Mouse (Mus musculus): ENCODE measurements around the gene Tmem129. TPM values are rescaled to one million over a fixed set of nuclear protein-coding genes. Genes with fewer than 3 reads are reported as not detected.
A peak's percentile ranks its signal among the peaks of the same experiment; 100 is the strongest.

The Tmem129 gene
- polyA plus RNA-seq (2021): 40.5 TPM

DNA sequence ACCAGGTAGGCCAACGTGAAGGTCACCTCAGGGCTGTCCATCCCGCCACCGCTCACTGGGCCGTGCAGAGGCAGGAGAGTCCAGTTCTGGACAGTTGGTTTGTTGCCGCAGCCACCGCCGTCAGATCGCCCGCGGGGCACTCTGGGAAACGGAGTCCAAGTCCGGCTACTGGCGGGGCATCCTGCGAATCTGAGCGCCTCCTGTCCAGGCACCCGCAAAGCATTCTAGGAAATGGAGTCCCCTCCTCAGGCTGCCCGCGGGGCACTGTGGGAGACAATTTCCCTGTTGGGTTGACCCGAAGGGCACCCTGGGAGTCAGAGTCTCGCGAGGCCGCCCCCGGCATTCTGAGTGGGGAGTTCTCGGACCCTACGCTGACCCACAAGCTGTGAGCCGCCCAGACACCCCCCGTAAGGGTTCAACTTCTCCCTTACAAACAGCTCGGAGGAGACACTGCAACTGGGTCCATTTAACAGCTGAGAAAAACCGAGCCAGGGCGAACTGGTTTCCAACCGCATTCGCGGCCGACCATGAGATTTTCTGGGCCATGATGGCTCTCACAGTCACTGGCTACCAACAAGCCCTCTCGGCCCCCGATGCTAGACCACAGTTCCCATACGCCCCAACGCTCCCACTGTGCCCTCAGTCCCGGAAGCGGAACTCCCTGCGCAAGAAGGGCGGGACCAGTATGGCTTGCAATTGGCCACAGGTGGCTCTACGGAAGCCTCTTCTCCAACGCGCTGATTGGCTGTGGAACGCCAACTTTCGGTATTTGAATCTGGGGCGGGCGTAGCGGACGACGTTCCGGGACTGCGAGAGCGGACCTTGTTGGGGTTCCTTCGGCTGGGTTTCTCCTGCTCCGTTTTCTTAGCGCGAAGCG is at the start of gene Tmem129, which contains the start of gene Tacc3:
Gene Tmem129, minus strand, starts transcription at position 630 of the 877 bp plus-strand sequence.
Gene Tacc3, plus strand, starts transcription at position 342 of the 877 bp plus-strand sequence.
- DNase-seq (ENCODE audit: low read depth, low spot score) (peak; percentile 98), ATAC-seq (peak; percentile 93)
- H3K27me3 ChIP-seq: no peaks in the 10 kb centered on the region
- no peak for TF ChIP-seq CTCF (IDR thresholded peaks at IDR 0.05)
- ChIA-PET CTCF (no interaction called here), POLR2A (no interaction called here)
- in situ Hi-C loops (cut with MboI; ENCODE audit: low pct_unique_long_range_greater_than_20kb): no loop called here

DNA sequence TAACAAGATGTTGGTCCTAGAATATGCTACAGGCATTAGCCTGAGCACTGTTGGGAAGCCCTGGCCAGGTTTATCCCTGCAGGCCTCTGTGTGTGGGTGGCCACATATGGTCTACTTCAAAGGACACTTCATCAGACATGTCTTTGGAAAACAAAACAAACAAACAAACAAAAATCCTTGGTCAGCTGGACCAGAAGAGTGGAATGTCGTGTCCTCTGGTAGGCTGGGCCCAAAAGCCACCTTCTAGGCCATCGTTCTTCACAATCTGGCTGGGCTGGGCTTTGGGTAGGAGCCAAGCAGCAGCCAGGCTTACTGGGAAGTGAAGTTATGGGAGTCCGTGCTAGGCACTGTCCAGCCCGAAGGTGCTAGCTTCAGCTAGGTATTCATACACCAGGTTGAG is 48.9 kb upstream of the Tmem129 start:
- ChIA-PET CTCF (interaction anchor here (1.5 to 3.7 kb wide), 2 partner anchors 12 to 21 kb away, joined by 4 to 13 read pairs; no protein-coding TSS in a partner anchor), POLR2A (interaction anchor here (1.3 kb wide), 1 partner anchor 10 kb away, joined by 3 read pairs; no protein-coding TSS in a partner anchor)
- in situ Hi-C loops (cut with MboI; ENCODE audit: low pct_unique_long_range_greater_than_20kb): no loop called here
- H3K27me3 ChIP-seq: no peaks in the 10 kb centered on the region
- ATAC-seq (no peak), DNase-seq (ENCODE audit: low read depth, low spot score) (no peak)
- TF ChIP-seq CTCF (IDR thresholded peaks at IDR 0.05): no peak

GRCm38 (mm10) chr5:33706350-33706629 is 48.1 kb upstream of the Tmem129 start:
- DNase-seq (ENCODE audit: low read depth, low spot score) (no peak), ATAC-seq (no peak)
- no peaks in the 10 kb centered on the region for H3K27me3 ChIP-seq
- in situ Hi-C loops (cut with MboI; ENCODE audit: low pct_unique_long_range_greater_than_20kb): no loop called here
- no peak for TF ChIP-seq CTCF (IDR thresholded peaks at IDR 0.05)
- CTCF ChIA-PET: interaction anchor here (1.0 to 3.7 kb wide), 2 partner anchors 11 to 22 kb away, joined by 3 to 13 read pairs; no protein-coding TSS in a partner anchor
- POLR2A ChIA-PET: interaction anchor here (1.3 kb wide), 1 partner anchor 10 kb away, joined by 3 read pairs; no protein-coding TSS in a partner anchor

DNA sequence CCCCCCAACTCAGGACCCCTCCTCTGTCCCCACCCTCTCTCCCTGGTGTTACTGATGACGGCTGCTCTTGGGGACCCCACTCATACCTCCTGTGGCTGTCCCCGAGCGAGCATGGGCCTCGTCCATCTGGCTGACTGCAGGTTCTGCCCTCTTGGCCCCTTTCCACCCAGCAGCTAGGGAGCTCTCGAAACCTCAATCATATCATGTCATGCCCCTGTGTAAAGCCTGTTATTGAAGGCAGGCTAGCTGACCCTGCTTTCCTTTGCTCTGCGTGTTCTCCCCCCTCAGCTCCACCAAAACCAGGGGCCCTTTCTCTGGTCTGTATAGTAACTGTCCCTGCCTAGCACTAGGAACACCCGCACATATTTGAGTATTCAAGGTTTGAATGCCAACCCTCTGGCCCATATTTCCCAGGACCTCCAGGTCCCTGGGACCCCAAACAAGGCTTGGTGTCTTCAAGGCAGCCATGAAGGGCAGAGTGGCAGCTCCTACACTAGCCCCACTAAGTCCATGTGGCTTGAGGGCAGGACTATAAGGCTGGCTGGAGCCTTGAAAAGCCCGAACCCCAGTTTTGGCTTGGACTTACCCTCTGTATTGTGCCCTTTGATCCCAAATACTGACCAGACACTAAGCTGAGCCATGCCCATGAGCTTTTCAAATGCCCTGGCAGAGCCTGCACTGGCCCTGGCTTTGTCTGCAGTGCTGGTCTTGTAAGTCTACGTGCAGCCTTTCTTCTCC is 47.6 kb upstream of the Tmem129 start:
- no peak for DNase-seq (ENCODE audit: low read depth, low spot score)
- CTCF ChIA-PET: interaction anchor here (1.0 to 3.7 kb wide), 3 partner anchors 10 to 21 kb away, joined by 3 to 13 read pairs (median 7); no protein-coding TSS in a partner anchor
- no peaks in the 10 kb centered on the region for H3K27me3 ChIP-seq
- POLR2A ChIA-PET: interaction anchor here (1.7 kb wide), 1 partner anchor 13 kb away, joined by 5 read pairs; no protein-coding TSS in a partner anchor
- in situ Hi-C loops (cut with MboI; ENCODE audit: low pct_unique_long_range_greater_than_20kb): no loop called here
- ATAC-seq: no peak
- TF ChIP-seq CTCF (IDR thresholded peaks at IDR 0.05): no peak

DNA sequence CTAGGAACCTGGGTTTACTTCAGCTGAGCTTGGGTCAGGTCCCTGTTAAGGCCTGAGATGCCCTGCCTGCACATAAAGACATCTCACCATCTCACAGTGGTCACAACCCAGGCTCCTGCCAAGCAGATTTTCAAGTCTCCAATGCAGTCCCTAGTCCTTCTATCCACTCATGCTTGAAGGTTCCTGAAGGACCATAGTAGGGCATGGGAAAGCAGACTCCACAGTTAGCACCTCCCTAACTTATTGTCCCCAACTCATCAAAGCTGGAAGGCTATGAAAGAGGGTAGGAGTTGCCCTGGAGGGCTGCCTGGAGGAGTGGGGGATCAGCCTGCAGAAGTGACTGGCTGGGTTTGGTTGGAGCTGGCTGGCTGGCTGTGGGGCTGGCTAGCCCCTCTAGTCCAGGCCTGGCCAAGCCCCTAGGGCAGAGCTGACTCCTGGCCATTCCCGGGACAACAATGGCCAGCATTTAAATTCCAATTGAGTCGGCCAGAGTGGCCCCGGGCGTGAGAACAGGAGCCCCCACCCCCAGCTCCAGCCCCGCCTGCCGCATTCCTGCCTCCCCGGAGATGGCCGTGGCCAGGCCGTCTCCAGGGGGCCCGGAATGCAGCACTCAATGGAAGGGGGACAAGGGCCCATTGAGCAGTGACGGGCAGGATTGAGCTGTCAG is 46.9 kb upstream of the Tmem129 start:
- in situ Hi-C loops (cut with MboI; ENCODE audit: low pct_unique_long_range_greater_than_20kb): no loop called here
- CTCF ChIA-PET: interaction anchor here (1.0 to 1.7 kb wide), 2 partner anchors 11 to 20 kb away, joined by 3 to 7 read pairs; no protein-coding TSS in a partner anchor

DNA sequence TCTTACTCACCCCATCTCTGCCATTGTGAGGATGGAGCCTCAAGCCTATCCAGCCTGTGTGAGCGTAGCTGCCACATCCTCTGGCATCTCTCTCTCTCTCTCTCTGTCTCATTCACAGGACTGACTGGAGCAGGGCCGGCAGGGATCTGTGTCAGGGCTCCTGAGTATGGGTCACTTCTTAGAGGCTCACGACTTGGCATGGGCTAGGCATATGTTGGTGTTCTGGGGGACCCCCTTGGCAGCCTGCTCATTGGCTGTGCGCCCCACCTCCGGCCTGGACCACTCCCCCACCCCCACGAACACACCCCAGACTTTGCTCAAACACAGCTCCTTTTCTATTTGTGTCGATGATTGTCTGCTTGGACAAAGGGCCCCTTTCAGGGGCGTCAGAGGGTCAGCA is 45.8 kb upstream of the Tmem129 start:
- CTCF ChIA-PET: interaction anchor here (1.7 kb wide), 1 partner anchor 10 kb away, joined by 5 read pairs; no protein-coding TSS in a partner anchor
- no peak for DNase-seq (ENCODE audit: low read depth, low spot score)
- no peak for ATAC-seq
- no peaks in the 10 kb centered on the region for H3K27me3 ChIP-seq
- in situ Hi-C loops (cut with MboI; ENCODE audit: low pct_unique_long_range_greater_than_20kb): no loop called here
- no peak for TF ChIP-seq CTCF (IDR thresholded peaks at IDR 0.05)
- POLR2A ChIA-PET: interaction anchor here (1.7 kb wide), 1 partner anchor 11 kb away, joined by 5 read pairs; no protein-coding TSS in a partner anchor

More for the DNA sequence above, 46.9 kb upstream of the Tmem129 start:
- POLR2A ChIA-PET: interaction anchor here (1.0 to 1.7 kb wide), 2 partner anchors 9 to 12 kb away, joined by 3 to 5 read pairs; no protein-coding TSS in a partner anchor
- ATAC-seq (no peak), DNase-seq (ENCODE audit: low read depth, low spot score) (no peak)
- H3K27me3 ChIP-seq: no peaks in the 10 kb centered on the region
- no peak for TF ChIP-seq CTCF (IDR thresholded peaks at IDR 0.05)

DNA sequence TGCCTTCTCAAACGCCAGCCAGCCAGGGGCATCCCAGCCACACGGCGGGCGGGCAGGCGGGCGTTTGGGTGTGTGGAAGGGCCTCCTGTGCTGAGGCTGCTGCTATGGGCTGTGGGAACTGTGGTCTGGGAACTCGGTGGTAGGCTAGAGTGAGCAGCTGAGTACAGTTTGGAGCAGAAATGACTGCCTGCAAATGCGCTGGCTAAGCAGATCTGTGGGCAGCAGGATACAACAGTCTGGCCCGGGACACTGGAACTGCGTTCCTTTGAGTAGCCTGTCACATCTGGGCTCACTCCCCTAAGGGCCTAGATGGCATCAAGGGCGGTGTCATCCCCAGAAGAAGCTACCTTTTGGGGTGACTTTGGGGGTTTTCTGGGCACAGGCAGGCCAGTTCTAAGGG is 43.6 kb upstream of the Tmem129 start:
- no peak for DNase-seq (ENCODE audit: low read depth, low spot score)
- in situ Hi-C loops (cut with MboI; ENCODE audit: low pct_unique_long_range_greater_than_20kb): no loop called here
- no peak for TF ChIP-seq CTCF (IDR thresholded peaks at IDR 0.05)
- H3K27me3 ChIP-seq: no peaks in the 10 kb centered on the region
- no peak for ATAC-seq
- ChIA-PET CTCF (interaction anchor here (1.0 kb wide), 1 partner anchor 26 kb away, joined by 3 read pairs; no protein-coding TSS in a partner anchor), POLR2A (interaction anchor here (1.5 kb wide), 1 partner anchor 20 kb away, joined by 3 read pairs; the partner anchor contains the start of gene Fgfr3)

- POLR2A ChIA-PET: no interaction called here
- ATAC-seq (no peak), DNase-seq (ENCODE audit: low read depth, low spot score) (no peak)
- TF ChIP-seq CTCF (IDR thresholded peaks at IDR 0.05): no peak
- in situ Hi-C loops (cut with MboI; ENCODE audit: low pct_unique_long_range_greater_than_20kb): no loop called here
- no peaks in the 10 kb centered on the region for H3K27me3 ChIP-seq
- CTCF ChIA-PET: no interaction called here
Observed at GRCm38 (mm10) chr5:33700010-33700409, 41.8 kb upstream of the Tmem129 start.

DNA sequence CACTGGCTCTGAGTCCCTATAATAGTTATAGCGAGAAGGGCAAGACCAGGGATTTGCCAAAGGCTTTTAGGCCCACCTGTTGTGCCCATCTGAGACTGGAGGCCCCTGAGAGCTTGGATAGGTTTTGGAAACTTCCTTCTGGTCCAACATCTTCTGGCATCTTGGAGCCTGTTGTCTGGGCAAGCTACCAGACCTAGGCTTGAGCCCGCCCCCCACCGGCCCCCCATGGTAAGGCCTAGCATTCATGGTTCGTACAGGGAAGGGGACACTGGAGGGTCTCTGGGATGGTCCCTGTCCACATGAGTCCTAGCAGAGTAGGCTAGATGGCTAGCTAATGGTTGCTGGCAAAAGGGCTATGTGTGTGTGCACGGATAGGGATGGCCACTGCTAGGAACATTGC is 40.5 kb upstream of the Tmem129 start:
- in situ Hi-C loops (cut with MboI; ENCODE audit: low pct_unique_long_range_greater_than_20kb): no loop called here
- DNase-seq (ENCODE audit: low read depth, low spot score): no peak
- POLR2A ChIA-PET: no interaction called here
- no peaks in the 10 kb centered on the region for H3K27me3 ChIP-seq
- no peak for TF ChIP-seq CTCF (IDR thresholded peaks at IDR 0.05)
- CTCF ChIA-PET: interaction anchor here (1.5 kb wide), 1 partner anchor 20 kb away, joined by 5 read pairs; no protein-coding TSS in a partner anchor
- ATAC-seq: no peak
